Mouse (Mus musculus) myocyte (in vitro differentiated cells): Measurements from ENCODE around the gene Sdhd. TPM values are rescaled to one million over a fixed set of nuclear protein-coding genes. Genes with fewer than 3 reads are reported as not detected.
"Not testable (repeated sequence)": the region's sequence is repeated elsewhere in the genome, so short reads cannot be mapped to it uniquely, and the experiment has no call there.

Source experiments
- H3K27me3 ChIP-seq: one replicate; pipeline ENCODE4 v1.6.1; 2011; ENCODE audit not compliant: control insufficient read depth, insufficient read depth, insufficient read length
- H3K36me3 ChIP-seq: one replicate; pipeline ENCODE4 v1.6.1; 2011; ENCODE audit not compliant: control insufficient read depth, insufficient read depth
- H3K4me2 ChIP-seq: one replicate; pipeline ENCODE4 v1.6.1; 2011; ENCODE audit warnings: low read depth, control low read depth
- H3K4me3 ChIP-seq: one replicate; pipeline ENCODE4 v1.5.1; 2011; ENCODE audit warnings: mild to moderate bottlenecking, control low read depth, moderate library complexity
- H3K79me2 ChIP-seq: one replicate; pipeline ENCODE4 v1.6.1; 2011; ENCODE audit not compliant: control insufficient read depth, insufficient read depth
- H3ac ChIP-seq: one replicate; pipeline ENCODE4 v1.6.1; 2011; ENCODE audit not compliant: control insufficient read depth, insufficient read length
- CEBPB ChIP-seq: IDR thresholded peaks from 2 replicates; pipeline ENCODE4 v1.6.1; 2011; ENCODE audit warnings: mild to moderate bottlenecking, moderate library complexity; ENCODE audit not compliant: poor library complexity, insufficient read depth, severe bottlenecking
- E2F4 ChIP-seq: IDR thresholded peaks from one replicate; pipeline ENCODE4 v1.6.1; 2011; ENCODE audit warnings: mild to moderate bottlenecking, control low read depth, moderate library complexity; ENCODE audit not compliant: insufficient read depth
- MAX ChIP-seq: IDR thresholded peaks from one replicate; pipeline ENCODE4 v1.6.1; 2011; ENCODE audit warnings: low read depth, mild to moderate bottlenecking, control low read depth
- MYOD1 ChIP-seq, 3 experiments: IDR thresholded peaks; one replicate each; pipeline ENCODE4 v1.6.1; 2011; ENCODE audit warnings: control low read depth in 2 of 3, low read depth in 2 of 3, mild to moderate bottlenecking in 2 of 3, moderate library complexity in 1 of 3; ENCODE audit not compliant: insufficient read length in 2 of 3, control insufficient read depth in 1 of 3
- MYOG ChIP-seq, 3 experiments: IDR thresholded peaks; one replicate each; pipeline ENCODE4 v1.6.1; 2011; ENCODE audit warnings: control low read depth in 2 of 3, low read depth in 2 of 3, mild to moderate bottlenecking in 2 of 3; ENCODE audit not compliant: insufficient read length in 2 of 3, control insufficient read depth in 1 of 3, insufficient read depth in 1 of 3
- POLR2A ChIP-seq: IDR thresholded peaks from one replicate; pipeline ENCODE4 v1.6.1; 2011; ENCODE audit warnings: low read depth, mild to moderate bottlenecking, control low read depth, moderate library complexity; ENCODE audit not compliant: insufficient read length
- POLR2AphosphoS2 ChIP-seq: IDR thresholded peaks from one replicate; pipeline ENCODE4 v1.6.1; 2011; ENCODE audit warnings: low read depth, control low read depth; ENCODE audit not compliant: insufficient read length
- REST ChIP-seq: IDR thresholded peaks from one replicate; pipeline ENCODE4 v1.6.1; 2011; ENCODE audit warnings: mild to moderate bottlenecking, control low read depth, moderate library complexity; ENCODE audit not compliant: insufficient read depth, insufficient read length
- SRF ChIP-seq: IDR thresholded peaks from one replicate; pipeline ENCODE4 v1.6.1; 2011; ENCODE audit warnings: low read depth; ENCODE audit not compliant: control insufficient read depth, insufficient read length
- TCF12 ChIP-seq: IDR thresholded peaks from one replicate; pipeline ENCODE4 v1.6.1; 2011; ENCODE audit warnings: mild to moderate bottlenecking, control low read depth; ENCODE audit not compliant: poor library complexity, insufficient read depth, severe bottlenecking
- TCF3 ChIP-seq: IDR thresholded peaks from one replicate; pipeline ENCODE4 v1.6.1; 2011; ENCODE audit warnings: low read depth, control low read depth; ENCODE audit not compliant: insufficient read length
- USF1 ChIP-seq: IDR thresholded peaks from one replicate; pipeline ENCODE4 v1.6.1; 2011; ENCODE audit warnings: low read depth, mild to moderate bottlenecking, control low read depth, moderate library complexity
- polyA plus RNA-seq: library from polyadenylated mRNA; unstranded; fragments of >200 nt; fragmentation: generic; extraction: Trizol; gene quantifications from one replicate; pipeline ENCODE4 v1.2.1, GENCODE M21; 2012; ENCODE audit warnings: missing spikeins

Sdhd gene
- polyA plus RNA-seq, 1 experiment = 210 TPM

GRCm38 (mm10) chr9:50632016-50632688 lies 28.5 kb upstream of the Sdhd start:
- TF ChIP-seq TCF12 (no peak), MAX (no peak), TCF3 (no peak), REST (no peak), POLR2AphosphoS2 (peak; percentile 42), MYOD1 (IDR thresholded peaks at IDR 0.05; ENCODE audit: control insufficient read depth in 1 of 3, insufficient read length in 2 of 3, low read depth in 2 of 3) (no peak)
- Histone ChIP-seq H3K36me3 (peaks cover 9% of the 10 kb centered on the region), H3K27me3 (no peaks in the 10 kb centered on the region), H3K4me3 (no peak overlapping the region), H3K79me2 (no peaks in the 10 kb centered on the region), H3K4me2 (no peak overlapping the region), H3ac (no peak overlapping the region)

GRCm38 (mm10) chr9:50630903-50631302 lies 27.3 kb upstream of the Sdhd start:
- not testable (repeated sequence) for H3K36me3 ChIP-seq, H3K4me3 ChIP-seq, H3K27me3 ChIP-seq, H3ac ChIP-seq, H3K4me2 ChIP-seq, H3K79me2 ChIP-seq

- H3ac ChIP-seq = peak overlapping the region; percentile 83
- no peak for TF ChIP-seq POLR2AphosphoS2
- TF ChIP-seq E2F4 = no peak
- no peak for TF ChIP-seq USF1
- TF ChIP-seq POLR2A = no peak
- TF ChIP-seq TCF3 = no peak
- no peak for TF ChIP-seq MYOD1 (IDR thresholded peaks at IDR 0.05; ENCODE audit: control insufficient read depth in 1 of 3, insufficient read length in 2 of 3, low read depth in 2 of 3)
- TF ChIP-seq MAX = no peak
- TF ChIP-seq SRF = no peak
- TF ChIP-seq TCF12 = no peak
- TF ChIP-seq MYOG (IDR thresholded peaks at IDR 0.05; ENCODE audit: control insufficient read depth in 1 of 3, insufficient read depth in 1 of 3, insufficient read length in 2 of 3, low read depth in 2 of 3) = no peak
- no peak for TF ChIP-seq CEBPB
- TF ChIP-seq REST = no peak
- no peaks in the 10 kb centered on the region for H3K27me3 ChIP-seq
- H3K36me3 ChIP-seq = peaks cover 21% of the 10 kb centered on the region
- peak overlapping the region; percentile 77 for H3K4me2 ChIP-seq
- H3K4me3 ChIP-seq = peak overlapping the region; percentile 78
- H3K79me2 ChIP-seq = peaks cover 33% of the 10 kb centered on the region
Measured at GRCm38 (mm10) chr9:50617794-50618330, 14.2 kb upstream of the Sdhd start.

DNA sequence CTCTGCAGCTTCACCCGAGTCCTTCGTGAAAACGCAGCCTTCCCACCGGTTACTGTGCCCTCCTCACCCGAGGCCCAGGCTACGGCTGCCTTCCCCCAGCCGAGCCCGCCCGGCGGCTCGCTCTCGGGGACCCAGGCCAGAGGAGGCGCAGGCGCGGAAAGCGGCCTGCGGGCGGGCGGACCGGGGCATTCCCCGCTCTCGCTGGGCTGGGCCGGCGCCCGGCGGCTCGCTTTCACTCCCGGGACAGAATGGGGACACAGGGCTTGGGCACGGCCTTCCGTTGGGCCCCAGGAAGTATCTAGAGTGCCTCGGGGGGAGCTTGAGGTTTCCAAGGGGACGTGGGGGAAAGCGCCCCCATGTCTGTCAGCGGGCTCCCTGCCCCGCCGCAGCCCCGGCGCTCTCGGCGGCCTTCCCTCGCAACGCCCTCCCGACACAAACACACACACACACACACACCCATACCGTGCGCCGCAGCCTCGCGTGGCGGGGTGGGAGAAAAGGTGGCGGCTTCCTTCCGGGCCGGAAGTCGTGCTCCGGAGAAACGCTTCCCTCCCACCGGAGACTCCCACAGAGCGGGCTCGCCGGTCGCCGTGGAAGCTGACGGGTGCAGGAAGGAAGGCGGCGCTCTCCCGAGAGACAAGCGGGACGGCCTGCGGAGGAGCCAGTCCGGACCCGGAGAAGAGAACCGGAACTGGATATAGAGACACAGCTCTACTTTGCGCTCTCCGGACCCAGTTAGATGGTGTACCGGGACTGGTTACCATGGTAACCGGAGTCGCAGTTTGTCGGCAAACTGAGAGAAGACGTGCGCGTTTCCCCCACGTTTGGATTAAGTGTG lies 13.4 kb upstream of the Sdhd start, which contains the start of the genes Pih1d2 and Nkapd1:
Gene Pih1d2 (plus strand): TSS at position 556 of the 838 bp plus-strand sequence.
Gene Nkapd1 (minus strand): TSS at position 699 of the 838 bp plus-strand sequence.
- H3K4me2 ChIP-seq = peak within 1 kb of the TSS; percentile 95
- H3ac ChIP-seq = peak within 1 kb of the TSS; percentile 83
- peak within 1 kb of the TSS; percentile 78 for H3K4me3 ChIP-seq
- peaks cover 23% of the 10 kb centered on the region for H3K36me3 ChIP-seq
- peaks cover 33% of the 10 kb centered on the region for H3K79me2 ChIP-seq
- TF ChIP-seq POLR2AphosphoS2 (peak; percentile 77), CEBPB (no peak), TCF3 (no peak), MYOG (IDR thresholded peaks at IDR 0.05; ENCODE audit: control insufficient read depth in 1 of 3, insufficient read depth in 1 of 3, insufficient read length in 2 of 3, low read depth in 2 of 3) (peak in 1 of 3 experiments; percentile 26), MAX (no peak), SRF (no peak), REST (no peak), MYOD1 (IDR thresholded peaks at IDR 0.05; ENCODE audit: control insufficient read depth in 1 of 3, insufficient read length in 2 of 3, low read depth in 2 of 3) (peak in 1 of 3 experiments; percentile 21), POLR2A (peak; percentile 72), TCF12 (no peak), E2F4 (no peak)
- H3K27me3 ChIP-seq = no peaks in the 10 kb centered on the region

- Histone ChIP-seq H3K27me3 (no peaks in the 10 kb centered on the region), H3K4me2 (peak overlapping the region; percentile 95), H3ac (peak overlapping the region; percentile 83), H3K4me3 (peak overlapping the region; percentile 78), H3K36me3 (peaks cover 29% of the 10 kb centered on the region), H3K79me2 (peaks cover 33% of the 10 kb centered on the region)
- TF ChIP-seq MAX (no peak), USF1 (no peak)
Measured at GRCm38 (mm10) chr9:50616161-50616560, 12.5 kb upstream of the Sdhd start.
